In genomic region chr13:46587717-46588289, GRCm38 (mm10) we compare ENCODE assay signal across 21 mouse cellular contexts.
DNase-seq lines count a peak whose midpoint lies in the region; ATAC-seq and TF ChIP-seq lines count a peak whose summit lies in the region.
"Had no signal": no experiment of that assay in that cellular context is flagged by ENCODE, and none has a peak within 500 bp of the region (broad histone marks: within the 10 kb centered on the region; RNA-seq: fewer than 3 reads in every experiment).

No protein-coding gene starts in this region.

- H3K4me2 ChIP-seq in forebrain, embryonic 15.5 days (replicated peaks) = no peak overlapping the region
- peak overlapping the region; percentile 2; the same call in 1 of the 2 replicates for H3K4me2 ChIP-seq in embryonic facial prominence, embryonic 12.5 days (replicated peaks)
- no peak overlapping the region for H3K4me2 ChIP-seq in hindbrain, embryonic 12.5 days (replicated peaks)
- H3K4me2 ChIP-seq: hindbrain, embryonic 14.5 days; intestine, embryonic 15.5 days had no signal

- 70% methylated on average over 17 of the region's 17 CpGs for WGBS in forebrain, embryonic 15.5 days
- WGBS in forebrain, embryonic 10.5 days = 89% methylated on average over 17 of the region's 17 CpGs
- 56% methylated on average over 17 of the region's 17 CpGs for WGBS in embryonic facial prominence, embryonic 12.5 days
- WGBS in hindbrain, embryonic 12.5 days = 79% methylated on average over 17 of the region's 17 CpGs

- no peak for ATAC-seq in forebrain, embryonic 15.5 days (replicated peaks)
- no peak for ATAC-seq in embryonic facial prominence, embryonic 12.5 days (ENCODE audit: insufficient number of reproducible peaks, insufficient read depth, low FRiP score, low TSS enrichment)
- no peak for ATAC-seq in hindbrain, embryonic 12.5 days (ENCODE audit: low FRiP score)
- ATAC-seq: intestine, embryonic 15.5 days had no signal

- DNase-seq in forebrain, embryonic 10.5 days (ENCODE audit: extremely low spot score, low spot score) = no peak
- DNase-seq in heart, adult 11 months = peak; percentile 79
- DNase-seq in heart, postnatal 4 days = no peak
- no peak for DNase-seq in cerebellum, adult 11-12 months
- DNase-seq: adrenal gland, adult 2 months; adrenal gland, postnatal 36 days; cerebellum, adult 11 months; cerebellum, adult 9-10 months; cerebellum, postnatal 25 days; gastrocnemius, postnatal 36 days; heart, adult 18-20 months; heart, postnatal 10 days; kidney, adult 18-20 months had no signal

- TF ChIP-seq CTCF in E14TG2a.4 (conservative IDR thresholded peaks at IDR 0.05; ENCODE audit: low read length) = no peak

- H3K27ac ChIP-seq in forebrain, embryonic 15.5 days (replicated peaks) = peak overlapping the region; percentile 39; the same call in 1 of the 2 replicates
- H3K27ac ChIP-seq in forebrain, embryonic 10.5 days = no peak overlapping the region
- no peak overlapping the region for H3K27ac ChIP-seq in embryonic facial prominence, embryonic 12.5 days
- no peak overlapping the region for H3K27ac ChIP-seq in hindbrain, embryonic 12.5 days
- H3K27ac ChIP-seq: heart, embryonic 10.5 days; hindbrain, embryonic 14.5 days; intestine, embryonic 15.5 days had no signal

- H3K36me3 ChIP-seq in forebrain, embryonic 15.5 days = no peaks in the 10 kb centered on the region
- H3K36me3 ChIP-seq in forebrain, embryonic 10.5 days (replicated peaks) = no peaks in the 10 kb centered on the region
- H3K36me3 ChIP-seq in E14TG2a.4 (ENCODE audit: insufficient read depth, low read length) = no peaks in the 10 kb centered on the region
- no peaks in the 10 kb centered on the region for H3K36me3 ChIP-seq in embryonic facial prominence, embryonic 12.5 days
- no peaks in the 10 kb centered on the region for H3K36me3 ChIP-seq in hindbrain, embryonic 12.5 days
- H3K36me3 ChIP-seq: intestine, embryonic 15.5 days had no signal

- no peak overlapping the region for H3K9ac ChIP-seq in forebrain, embryonic 15.5 days (replicated peaks)
- H3K9ac ChIP-seq in embryonic facial prominence, embryonic 12.5 days = no peak overlapping the region
- no peak overlapping the region for H3K9ac ChIP-seq in hindbrain, embryonic 12.5 days
- H3K9ac ChIP-seq: hindbrain, embryonic 14.5 days; intestine, embryonic 15.5 days had no signal

- H3K9me3 ChIP-seq in forebrain, embryonic 15.5 days = no peaks in the 10 kb centered on the region
- no peaks in the 10 kb centered on the region for H3K9me3 ChIP-seq in forebrain, embryonic 10.5 days
- no peaks in the 10 kb centered on the region for H3K9me3 ChIP-seq in E14TG2a.4 (ENCODE audit: low read length)
- no peaks in the 10 kb centered on the region for H3K9me3 ChIP-seq in embryonic facial prominence, embryonic 12.5 days
- H3K9me3 ChIP-seq in hindbrain, embryonic 12.5 days (replicated peaks) = no peaks in the 10 kb centered on the region
- H3K9me3 ChIP-seq: heart, embryonic 10.5 days; intestine, embryonic 15.5 days had no signal

- H3K27me3 ChIP-seq in forebrain, embryonic 15.5 days = no peaks in the 10 kb centered on the region
- H3K27me3 ChIP-seq in forebrain, embryonic 10.5 days (ENCODE audit: poor library complexity, severe bottlenecking) = no peaks in the 10 kb centered on the region
- peaks cover 2% of the 10 kb centered on the region; the same call in 1 of the 2 replicates for H3K27me3 ChIP-seq in E14TG2a.4 (ENCODE audit: insufficient read depth, low read length)
- H3K27me3 ChIP-seq in embryonic facial prominence, embryonic 12.5 days = no peaks in the 10 kb centered on the region
- H3K27me3 ChIP-seq in hindbrain, embryonic 12.5 days = no peaks in the 10 kb centered on the region
- H3K27me3 ChIP-seq: CH12.LX; intestine, embryonic 15.5 days had no signal

- H3K4me3 ChIP-seq in forebrain, embryonic 15.5 days = no peak overlapping the region
- H3K4me3 ChIP-seq in forebrain, embryonic 10.5 days = no peak overlapping the region
- H3K4me3 ChIP-seq in E14TG2a.4 (replicated peaks; ENCODE audit: low read length) = peak overlapping the region; percentile 17
- no peak overlapping the region for H3K4me3 ChIP-seq in embryonic facial prominence, embryonic 12.5 days
- no peak overlapping the region for H3K4me3 ChIP-seq in hindbrain, embryonic 12.5 days
- H3K4me3 ChIP-seq: heart, embryonic 10.5 days; intestine, embryonic 15.5 days had no signal

- peaks cover 14% of the 10 kb centered on the region for H3K4me1 ChIP-seq in forebrain, embryonic 15.5 days
- H3K4me1 ChIP-seq in forebrain, embryonic 10.5 days = peaks cover 7% of the 10 kb centered on the region; the same call in 1 of the 2 replicates
- H3K4me1 ChIP-seq in E14TG2a.4 (replicated peaks; ENCODE audit: low read depth, low read length) = 0 out of 2 replicates have a peak, but pooled peaks cover 7% of the 10 kb centered on the region
- 0 out of 2 replicates have a peak, but pooled peaks cover 5% of the 10 kb centered on the region for H3K4me1 ChIP-seq in embryonic facial prominence, embryonic 12.5 days
- H3K4me1 ChIP-seq in hindbrain, embryonic 12.5 days = no peaks in the 10 kb centered on the region; the same call in 1 of the 2 replicates
- H3K4me1 ChIP-seq: intestine, embryonic 15.5 days had no signal
